Mouse (Mus musculus): Measurements from ENCODE around the gene Myl4.

DNA sequence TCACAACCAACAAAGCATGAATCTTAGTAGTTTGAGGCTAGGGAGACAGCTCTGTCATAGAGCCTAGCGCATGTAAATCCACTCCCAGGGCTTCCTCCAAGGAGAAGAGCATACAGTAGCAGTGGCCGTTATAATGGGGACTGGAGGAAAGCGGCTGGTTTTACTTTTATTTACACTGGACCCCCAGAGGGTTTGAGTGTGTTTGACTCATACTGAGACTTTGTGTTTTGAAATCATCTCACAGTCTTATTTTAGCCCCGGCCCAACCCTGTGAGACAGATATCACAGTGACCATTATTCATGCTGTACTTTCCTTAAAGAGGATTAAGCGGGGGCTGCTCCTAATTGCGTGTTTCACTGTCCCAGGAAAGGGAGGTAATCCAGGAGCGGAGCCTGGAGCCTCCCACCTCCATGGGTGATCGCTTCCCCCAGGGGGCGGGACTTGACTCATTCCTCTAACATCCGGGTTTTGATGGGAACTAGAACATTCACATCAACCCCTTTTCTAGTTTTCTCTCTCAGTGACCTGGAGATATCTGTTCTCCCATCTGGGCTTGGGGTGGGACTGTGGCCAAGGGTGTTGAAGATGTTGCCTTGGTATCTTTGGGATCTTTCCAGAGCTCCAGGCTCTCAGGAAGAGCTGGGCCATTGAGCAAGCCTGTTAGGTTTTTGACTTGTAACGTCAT, 77.3 kb downstream of the Myl4 start:
- TF ChIP-seq POLR2A (IDR thresholded peaks at IDR 0.05; ENCODE audit: insufficient read depth, low read length), result no peak
- no peak for TF ChIP-seq EP300 (IDR thresholded peaks at IDR 0.05; ENCODE audit: insufficient read depth, low read depth, low read length)
- no peak for TF ChIP-seq CTCF (IDR thresholded peaks at IDR 0.05; ENCODE audit: low read depth, low read length)

Data from ES-Bruce4 (cell line).